Mouse (Mus musculus): ENCODE data around the gene Pip4k2c.
"Not testable (repeated sequence)": the region's sequence is repeated elsewhere in the genome, so short reads cannot be mapped to it uniquely, and the experiment has no call there.

The Pip4k2c gene

GRCm38 (mm10) chr10:127170837-127171272 is 40.5 kb downstream of the Pip4k2c start:
- DNase-seq (ENCODE audit: low spot score) = peak; percentile 63

- DNase-seq (ENCODE audit: low spot score) = no peak
Measured at GRCm38 (mm10) chr10:127170002-127170401, 41.4 kb downstream of the Pip4k2c start.

- DNase-seq (ENCODE audit: low spot score) = no peak
Measured at GRCm38 (mm10) chr10:127167614-127168192, 43.7 kb downstream of the Pip4k2c start.

- no peak for DNase-seq (ENCODE audit: low spot score)
Measured at GRCm38 (mm10) chr10:127166771-127167613, 44.4 kb downstream of the Pip4k2c start.

DNA sequence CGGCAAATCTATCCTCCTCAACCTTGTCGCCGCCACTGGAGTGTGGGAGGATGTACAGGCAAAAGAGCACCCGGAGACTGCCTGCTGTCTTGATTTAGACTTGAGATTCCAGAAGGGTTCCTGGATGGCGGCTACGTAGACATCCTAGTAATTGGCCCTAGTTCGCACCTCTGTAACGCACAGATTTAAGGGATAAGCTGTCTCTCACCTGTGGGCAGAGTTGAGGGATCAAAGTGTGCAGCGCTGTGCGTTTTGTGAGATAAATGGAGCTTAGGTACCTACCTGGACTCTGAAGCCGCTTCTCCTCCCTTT is 45.0 kb downstream of the Pip4k2c start:
- DNase-seq (ENCODE audit: low spot score) = no peak

GRCm38 (mm10) chr10:127165654-127166403 is 45.6 kb downstream of the Pip4k2c start:
- no peak for DNase-seq (ENCODE audit: low spot score)

DNA sequence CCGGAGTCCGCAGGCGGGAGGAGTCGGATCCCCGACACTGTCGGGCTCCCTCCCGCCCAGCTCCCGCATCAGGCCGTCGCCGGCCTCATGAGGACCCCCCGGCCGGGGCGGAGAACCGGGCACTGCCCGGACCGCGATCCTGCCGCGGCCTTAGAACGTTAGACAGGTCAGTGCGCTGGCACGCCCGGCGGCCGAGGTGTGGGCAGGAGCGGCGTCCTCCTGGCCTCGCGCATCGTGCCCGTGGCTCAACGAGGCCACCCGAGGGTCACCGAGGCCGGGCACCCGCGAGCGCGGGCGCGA is 46.1 kb downstream of the Pip4k2c start:
- no peak for DNase-seq (ENCODE audit: low spot score)

DNA sequence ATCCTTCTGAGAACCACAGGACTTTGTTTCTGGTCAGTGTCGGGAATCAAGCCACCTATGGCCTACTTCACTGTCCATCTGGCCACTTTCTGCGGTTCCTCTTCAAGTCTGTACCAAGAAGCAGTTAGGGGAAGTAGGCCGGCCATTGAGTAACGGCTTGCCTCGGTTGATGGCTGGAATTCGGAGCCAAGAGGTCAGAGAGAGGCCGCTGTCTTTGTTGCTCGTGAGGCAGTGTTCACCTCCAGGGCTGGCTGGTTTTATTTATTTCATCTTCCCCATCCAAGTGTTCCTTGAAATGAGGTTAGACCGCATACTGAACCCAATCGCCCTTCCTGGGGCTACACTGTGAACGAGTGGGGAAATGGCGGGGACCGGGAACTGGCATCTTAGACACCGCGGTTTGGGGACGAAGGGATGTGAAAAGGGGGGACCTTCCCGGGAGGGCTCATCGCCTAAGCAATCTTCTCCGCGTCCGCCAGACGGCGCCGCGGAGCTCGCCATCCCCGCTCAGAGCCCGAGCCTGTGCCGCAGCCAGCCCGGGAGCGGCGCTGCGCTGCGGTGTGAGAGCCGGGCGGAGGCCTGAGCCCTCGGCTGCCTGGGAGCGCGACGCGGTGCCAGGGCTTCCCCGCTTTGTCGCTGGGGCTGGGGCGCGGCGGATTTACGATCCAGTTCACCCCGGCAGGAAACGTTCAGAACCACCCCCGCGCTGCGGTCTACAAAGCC is 46.6 kb downstream of the Pip4k2c start, which contains the start of gene B4galnt1:
Gene B4galnt1 (plus strand): TSS at position 595 of the 723 bp plus-strand sequence.
- DNase-seq (ENCODE audit: low spot score) = peak; percentile 57

DNA sequence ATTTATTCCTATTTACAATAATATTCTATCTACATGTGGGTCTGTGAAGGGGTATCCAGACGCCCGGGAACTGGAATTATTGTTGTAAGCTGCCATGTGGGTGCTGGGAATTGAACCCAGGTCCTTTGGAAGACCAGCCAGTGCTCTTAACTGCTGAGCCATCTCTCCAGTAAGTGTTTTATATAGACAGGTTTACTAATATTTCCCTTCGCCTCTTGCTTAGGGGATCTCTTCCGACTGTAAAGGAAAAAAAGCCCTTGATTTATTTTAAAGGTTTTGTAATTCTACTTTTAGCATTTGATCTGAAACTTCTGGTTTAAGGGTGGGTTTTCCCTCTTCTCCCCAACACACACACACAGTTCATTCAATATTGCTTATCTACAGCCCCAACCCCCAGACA is 47.2 kb downstream of the Pip4k2c start:
- no peak for DNase-seq (ENCODE audit: low spot score)

DNA sequence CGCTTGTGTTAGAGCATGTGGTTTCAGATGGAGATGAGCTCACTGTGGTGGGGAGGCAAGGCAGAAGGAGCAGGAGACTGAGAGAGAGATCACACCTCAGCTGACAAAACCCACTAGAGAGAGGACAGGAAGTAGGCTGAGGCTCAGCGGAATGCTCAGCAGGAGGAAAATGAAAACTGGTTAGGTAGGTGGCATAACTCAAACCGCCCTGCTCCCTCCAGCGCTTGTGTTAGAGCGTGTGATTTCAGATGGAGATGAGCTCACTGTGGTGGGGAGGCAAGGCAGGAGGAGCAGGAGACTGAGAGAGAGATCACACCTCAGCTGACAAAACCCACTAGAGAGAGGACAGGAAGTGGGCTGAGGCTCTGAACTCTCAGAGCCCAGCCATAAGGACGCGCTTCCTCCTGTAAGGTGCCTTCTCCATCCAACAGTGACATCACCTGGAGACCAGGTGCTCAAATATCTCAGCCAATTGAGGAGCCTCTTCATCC is 48.6 kb downstream of the Pip4k2c start:
- DNase-seq (ENCODE audit: low spot score) = not testable (repeated sequence)

DNA sequence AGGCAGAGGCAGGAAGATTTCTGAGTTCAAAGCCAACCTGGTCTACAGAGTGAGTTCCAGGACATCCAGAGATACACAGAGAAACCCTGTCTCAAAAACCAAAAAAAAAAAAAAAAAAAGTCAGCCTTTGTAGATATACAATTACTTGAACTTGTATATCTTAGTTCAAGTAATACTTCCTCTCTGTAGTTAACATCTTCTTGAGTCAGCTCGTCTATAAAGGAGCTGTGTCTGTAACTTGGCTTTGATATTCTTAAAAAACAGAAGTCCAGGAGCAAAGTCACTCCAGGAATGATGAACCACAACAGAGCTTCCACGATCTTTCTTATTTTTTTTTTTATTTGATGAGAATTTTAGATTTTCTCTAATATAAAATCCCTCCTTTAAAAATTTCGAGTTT is 50.7 kb downstream of the Pip4k2c start:
- DNase-seq (ENCODE audit: low spot score) = no peak

- no peak for DNase-seq (ENCODE audit: low spot score)
Measured at GRCm38 (mm10) chr10:127160081-127160480, 51.3 kb downstream of the Pip4k2c start.

GRCm38 (mm10) chr10:127158471-127158870 is 52.9 kb downstream of the Pip4k2c start:
- no peak for DNase-seq (ENCODE audit: low spot score)

GRCm38 (mm10) chr10:127156511-127156910 is 54.9 kb downstream of the Pip4k2c start:
- DNase-seq (ENCODE audit: low spot score) = no peak

DNA sequence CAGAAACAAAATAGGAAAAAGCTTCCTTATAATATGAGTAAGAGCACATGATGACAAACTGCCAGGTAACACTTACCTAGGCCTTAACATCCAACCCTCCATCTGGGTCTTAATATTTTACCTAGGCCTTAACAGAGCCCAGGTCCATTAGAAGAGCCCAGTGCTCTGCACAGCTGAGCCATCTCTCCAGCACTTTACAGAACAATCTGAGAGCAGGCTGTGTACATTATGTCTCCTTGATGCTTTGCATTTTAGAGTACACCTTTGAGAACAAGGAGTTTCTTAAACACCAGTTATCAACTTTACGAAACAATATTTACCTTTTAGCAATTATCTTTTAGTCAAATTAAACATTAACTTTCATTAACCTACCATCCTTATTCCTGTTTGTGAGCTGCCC is 55.3 kb downstream of the Pip4k2c start:
- no peak for DNase-seq (ENCODE audit: low spot score)

- no peak for DNase-seq (ENCODE audit: low spot score)
Measured at GRCm38 (mm10) chr10:127154652-127155051, 56.7 kb downstream of the Pip4k2c start.

GRCm38 (mm10) chr10:127154241-127154640 is 57.1 kb downstream of the Pip4k2c start:
- no peak for DNase-seq (ENCODE audit: low spot score)

- no peak for DNase-seq (ENCODE audit: low spot score)
Measured at GRCm38 (mm10) chr10:127153323-127153722, 58.1 kb downstream of the Pip4k2c start.

- not testable (repeated sequence) for DNase-seq (ENCODE audit: low spot score)
Measured at GRCm38 (mm10) chr10:127152556-127152955, 58.8 kb downstream of the Pip4k2c start.

DNA sequence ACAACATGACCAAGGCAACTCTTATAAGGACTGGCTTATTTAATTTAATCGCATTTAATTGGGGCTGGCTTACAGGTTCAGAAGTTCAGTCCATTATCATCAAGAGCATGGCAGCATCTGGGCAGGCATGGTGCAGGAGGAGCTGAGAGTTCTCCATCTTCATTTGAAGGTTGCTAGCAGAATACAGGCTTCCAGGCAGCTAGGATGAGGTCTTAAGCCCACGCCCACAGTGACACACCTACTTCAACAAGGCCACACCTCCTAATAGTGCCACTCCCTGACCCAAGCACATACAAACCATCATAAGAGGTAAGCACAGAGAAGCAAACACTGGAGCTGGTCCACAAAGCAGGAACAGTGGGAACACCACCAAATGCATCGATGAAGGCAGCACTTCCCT is 60.2 kb downstream of the Pip4k2c start:
- not testable (repeated sequence) for DNase-seq (ENCODE audit: low spot score)

GRCm38 (mm10) chr10:127150471-127150872 is 60.9 kb downstream of the Pip4k2c start:
- no peak for DNase-seq (ENCODE audit: low spot score)

GRCm38 (mm10) chr10:127147135-127147534 is 64.2 kb downstream of the Pip4k2c start:
- DNase-seq (ENCODE audit: low spot score) = no peak
